Mouse (Mus musculus) olfactory bulb, adult 2 months (tissue): ENCODE measurements around the gene Kcnb1.

Source experiments
- CTCF ChIP-seq: fragments of 200-500 bp; IDR thresholded peaks from 2 replicates; pipeline ENCODE4 v1.5.1; 2012; ENCODE audit warnings: low read depth, mild to moderate bottlenecking, low read length, moderate library complexity; ENCODE audit not compliant: insufficient read depth
- POLR2A ChIP-seq: fragments of 200-500 bp; IDR thresholded peaks from 2 replicates; pipeline ENCODE4 v1.6.1; 2012; ENCODE audit warnings: mild to moderate bottlenecking, low read depth, low read length, moderate library complexity; ENCODE audit not compliant: insufficient read depth

GRCm38 (mm10) chr2:167208984-167209383 is 19.0 kb upstream of the Kcnb1 start:
- TF ChIP-seq POLR2A (no peak), CTCF (no peak)
